Mouse (Mus musculus): ENCODE measurements at regions not wholly inside any gene's neighbourhood (a gene's known extent, or its start where the extent isn't known, plus 50 kb on each side); places are given as distances from the start of the nearest gene placed in this dataset.

DNA sequence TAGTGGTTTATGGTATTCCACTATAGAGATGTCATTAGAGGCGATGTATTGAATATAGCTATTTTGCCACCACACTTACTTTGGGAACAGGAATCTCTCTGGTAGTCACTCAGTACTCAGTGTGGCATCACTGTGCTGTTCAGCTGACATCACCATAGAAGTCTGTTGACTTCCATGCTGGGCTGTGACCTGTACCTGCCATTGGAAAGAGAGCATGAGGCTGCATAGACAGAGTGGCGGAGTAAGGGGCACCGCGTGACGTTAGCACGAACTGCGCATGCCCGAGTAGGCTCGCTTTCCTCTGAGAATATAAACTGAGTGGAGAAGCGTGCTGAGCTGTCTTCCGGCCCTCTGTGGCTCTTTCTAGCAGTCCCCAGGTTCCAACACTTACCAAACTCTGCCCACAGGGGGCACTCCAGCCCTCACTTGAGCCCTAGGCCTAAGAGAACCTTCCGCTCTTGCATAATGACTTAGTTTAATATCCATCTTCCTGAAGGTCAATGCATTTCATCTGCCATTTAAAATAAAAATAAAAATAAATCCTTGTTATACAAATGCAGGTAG, 136.2 kb upstream of the Syt6 start:
- no peaks in the 10 kb centered on the region for H3K27me3 ChIP-seq (ENCODE audit: control insufficient read depth, insufficient read depth, low read length)
- no peak for TF ChIP-seq POLR2A (IDR thresholded peaks at IDR 0.05; ENCODE audit: borderline replicate concordance, insufficient read depth, low read length)
- peak; percentile 66 for TF ChIP-seq CTCF (IDR thresholded peaks at IDR 0.05; ENCODE audit: borderline replicate concordance, insufficient read depth, low read depth, low read length)
- H3K4me1 ChIP-seq (ENCODE audit: control insufficient read depth, insufficient read depth, low read length), result peaks cover 2% of the 10 kb centered on the region; the same call in 1 of the 2 replicates
- H3K27ac ChIP-seq (ENCODE audit: insufficient read depth, low read length), result no peak overlapping the region
- 58% methylated on average over 12 of the region's 12 CpGs for WGBS
- DNase-seq, result peak; percentile 61 to 73
- H3K4me3 ChIP-seq (replicated peaks; ENCODE audit: insufficient read depth, low read depth, low read length), result no peak overlapping the region

GRCm38 (mm10) chr3:103443247-103443646, 131.8 kb upstream of the Syt6 start:
- 87% methylated on average over 6 of the region's 6 CpGs for WGBS
- no peak overlapping the region for H3K4me3 ChIP-seq (replicated peaks; ENCODE audit: insufficient read depth, low read depth, low read length)
- TF ChIP-seq POLR2A (IDR thresholded peaks at IDR 0.05; ENCODE audit: borderline replicate concordance, insufficient read depth, low read length) (no peak), CTCF (IDR thresholded peaks at IDR 0.05; ENCODE audit: borderline replicate concordance, insufficient read depth, low read depth, low read length) (no peak)
- peaks cover 2% of the 10 kb centered on the region; the same call in 1 of the 2 replicates for H3K4me1 ChIP-seq (ENCODE audit: control insufficient read depth, insufficient read depth, low read length)
- no peak for DNase-seq
- no peaks in the 10 kb centered on the region for H3K27me3 ChIP-seq (ENCODE audit: control insufficient read depth, insufficient read depth, low read length)
- H3K27ac ChIP-seq (ENCODE audit: insufficient read depth, low read length), result no peak overlapping the region

- H3K27me3 ChIP-seq (ENCODE audit: control insufficient read depth, insufficient read depth, low read length), result no peaks in the 10 kb centered on the region; the same call in 1 of the 2 replicates
- 97% methylated on average over 8 of the region's 8 CpGs for WGBS
- no peak for DNase-seq
- no peak overlapping the region for H3K4me3 ChIP-seq (replicated peaks; ENCODE audit: insufficient read depth, low read depth, low read length)
- no peaks in the 10 kb centered on the region for H3K4me1 ChIP-seq (ENCODE audit: control insufficient read depth, insufficient read depth, low read length)
- no peak for TF ChIP-seq CTCF (IDR thresholded peaks at IDR 0.05; ENCODE audit: borderline replicate concordance, insufficient read depth, low read depth, low read length)
- no peak for TF ChIP-seq POLR2A (IDR thresholded peaks at IDR 0.05; ENCODE audit: borderline replicate concordance, insufficient read depth, low read length)
- H3K27ac ChIP-seq (ENCODE audit: insufficient read depth, low read length), result no peak overlapping the region
These were observed 129.2 kb upstream of the Syt6 start for GRCm38 (mm10) chr3:103445852-103446251.

- DNase-seq, result no peak
- Histone ChIP-seq H3K4me3 (replicated peaks; ENCODE audit: insufficient read depth, low read depth, low read length) (no peak overlapping the region), H3K4me1 (ENCODE audit: control insufficient read depth, insufficient read depth, low read length) (no peaks in the 10 kb centered on the region), H3K27me3 (ENCODE audit: control insufficient read depth, insufficient read depth, low read length) (no peaks in the 10 kb centered on the region; the same call in 1 of the 2 replicates), H3K27ac (ENCODE audit: insufficient read depth, low read length) (no peak overlapping the region)
- 65% methylated on average over 7 of the region's 7 CpGs for WGBS
- no peak for TF ChIP-seq POLR2A (IDR thresholded peaks at IDR 0.05; ENCODE audit: borderline replicate concordance, insufficient read depth, low read length)
- TF ChIP-seq CTCF (IDR thresholded peaks at IDR 0.05; ENCODE audit: borderline replicate concordance, insufficient read depth, low read depth, low read length), result no peak
These were observed 125.2 kb upstream of the Syt6 start for GRCm38 (mm10) chr3:103449851-103450250.

DNA sequence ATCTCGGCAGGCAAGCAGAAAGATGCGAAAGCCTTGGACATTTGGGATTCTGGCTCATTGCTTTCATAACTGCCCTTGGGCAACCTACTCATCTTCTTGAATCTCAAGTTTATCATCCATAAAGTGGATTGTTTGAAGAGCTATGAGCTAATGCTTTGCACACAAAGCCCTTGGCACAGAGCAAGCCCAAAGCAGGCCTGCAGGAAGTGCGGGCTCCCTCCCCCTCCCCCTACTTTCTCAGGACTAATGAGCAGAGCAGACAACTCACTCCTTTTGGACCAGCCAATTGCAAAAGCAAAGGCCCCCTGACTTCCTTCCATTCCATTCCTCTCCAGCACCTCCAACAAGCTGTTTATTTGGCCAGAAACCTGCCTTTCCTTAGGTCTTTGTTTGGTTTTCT, 123.1 kb upstream of the Syt6 start:
- 77% methylated on average over 3 of the region's 3 CpGs for WGBS
- TF ChIP-seq POLR2A (IDR thresholded peaks at IDR 0.05; ENCODE audit: borderline replicate concordance, insufficient read depth, low read length) (no peak), CTCF (IDR thresholded peaks at IDR 0.05; ENCODE audit: borderline replicate concordance, insufficient read depth, low read depth, low read length) (no peak)
- Histone ChIP-seq H3K4me1 (ENCODE audit: control insufficient read depth, insufficient read depth, low read length) (no peaks in the 10 kb centered on the region), H3K27me3 (ENCODE audit: control insufficient read depth, insufficient read depth, low read length) (no peaks in the 10 kb centered on the region; the same call in 1 of the 2 replicates), H3K27ac (ENCODE audit: insufficient read depth, low read length) (no peak overlapping the region), H3K4me3 (replicated peaks; ENCODE audit: insufficient read depth, low read depth, low read length) (no peak overlapping the region)
- no peak for DNase-seq

GRCm38 (mm10) chr3:103463760-103464159, 111.3 kb upstream of the Syt6 start:
- no peak overlapping the region for H3K27ac ChIP-seq (ENCODE audit: insufficient read depth, low read length)
- H3K4me3 ChIP-seq (replicated peaks; ENCODE audit: insufficient read depth, low read depth, low read length), result no peak overlapping the region
- H3K4me1 ChIP-seq (ENCODE audit: control insufficient read depth, insufficient read depth, low read length), result no peaks in the 10 kb centered on the region
- no peak for DNase-seq
- H3K27me3 ChIP-seq (ENCODE audit: control insufficient read depth, insufficient read depth, low read length), result no peaks in the 10 kb centered on the region
- no peak for TF ChIP-seq POLR2A (IDR thresholded peaks at IDR 0.05; ENCODE audit: borderline replicate concordance, insufficient read depth, low read length)
- no peak for TF ChIP-seq CTCF (IDR thresholded peaks at IDR 0.05; ENCODE audit: borderline replicate concordance, insufficient read depth, low read depth, low read length)
- 85% methylated on average over 4 of the region's 4 CpGs for WGBS

DNA sequence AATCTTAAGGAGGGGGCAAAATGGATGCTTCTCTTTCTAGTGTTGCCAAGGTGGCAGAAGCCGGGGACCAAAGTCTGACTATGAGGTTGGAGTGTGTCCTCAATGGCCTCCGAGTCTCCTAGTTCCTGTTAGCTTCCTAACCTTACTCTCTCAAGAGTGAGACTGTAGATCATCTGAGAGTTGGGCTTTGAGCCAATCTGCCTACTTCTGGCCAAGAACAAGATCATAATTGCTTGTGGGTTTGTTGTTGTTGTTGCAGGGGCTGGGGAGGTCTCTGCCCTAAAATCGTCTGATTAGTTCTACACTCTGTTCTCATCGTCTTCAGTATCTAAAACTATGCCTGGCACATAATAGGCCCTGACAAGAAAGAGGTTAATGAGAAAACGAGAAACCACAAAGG, 110.8 kb upstream of the Syt6 start:
- Histone ChIP-seq H3K4me3 (replicated peaks; ENCODE audit: insufficient read depth, low read depth, low read length) (no peak overlapping the region), H3K27ac (ENCODE audit: insufficient read depth, low read length) (no peak overlapping the region), H3K4me1 (ENCODE audit: control insufficient read depth, insufficient read depth, low read length) (no peaks in the 10 kb centered on the region), H3K27me3 (ENCODE audit: control insufficient read depth, insufficient read depth, low read length) (no peaks in the 10 kb centered on the region)
- no peak for DNase-seq
- TF ChIP-seq CTCF (IDR thresholded peaks at IDR 0.05; ENCODE audit: borderline replicate concordance, insufficient read depth, low read depth, low read length) (no peak), POLR2A (IDR thresholded peaks at IDR 0.05; ENCODE audit: borderline replicate concordance, insufficient read depth, low read length) (no peak)
- 78% methylated on average over 5 of the region's 5 CpGs for WGBS

DNA sequence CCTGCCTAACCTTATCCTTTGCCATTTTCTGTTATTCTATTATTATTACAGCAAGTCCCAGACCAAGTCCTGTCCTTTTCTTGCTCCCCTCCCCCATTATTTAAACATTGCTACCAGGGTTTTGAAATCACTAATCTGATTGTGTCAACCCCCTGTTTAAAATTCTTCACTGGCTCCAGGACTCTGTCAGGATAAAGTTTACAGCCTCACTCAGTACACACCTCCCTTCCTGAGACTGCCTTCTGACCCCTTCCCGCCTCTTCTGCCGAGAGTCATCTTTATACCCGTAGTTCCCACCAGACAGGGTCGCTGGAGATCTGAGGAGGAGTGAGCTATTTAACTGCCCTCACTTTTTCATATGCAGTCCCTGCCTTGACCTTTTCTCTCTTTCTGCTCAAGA, 110.3 kb upstream of the Syt6 start:
- H3K27ac ChIP-seq (ENCODE audit: insufficient read depth, low read length), result no peak overlapping the region
- H3K27me3 ChIP-seq (ENCODE audit: control insufficient read depth, insufficient read depth, low read length), result no peaks in the 10 kb centered on the region
- WGBS, result 69% methylated on average over 4 of the region's 4 CpGs
- no peak for DNase-seq
- TF ChIP-seq CTCF (IDR thresholded peaks at IDR 0.05; ENCODE audit: borderline replicate concordance, insufficient read depth, low read depth, low read length) (no peak), POLR2A (IDR thresholded peaks at IDR 0.05; ENCODE audit: borderline replicate concordance, insufficient read depth, low read length) (no peak)
- no peak overlapping the region for H3K4me3 ChIP-seq (replicated peaks; ENCODE audit: insufficient read depth, low read depth, low read length)
- no peaks in the 10 kb centered on the region for H3K4me1 ChIP-seq (ENCODE audit: control insufficient read depth, insufficient read depth, low read length)
